Comparison of ENCODE assay signal across 8 mouse cellular contexts in genomic region chr17:84100523-84100922, GRCm38 (mm10).
DNase-seq lines count a peak whose midpoint lies in the region; ATAC-seq lines count a peak whose summit lies in the region.

No protein-coding gene starts in this region.

- peak; percentile 98 for DNase-seq in heart, adult 11 months
- DNase-seq in heart, adult 9 months (ENCODE audit: low spot score in 2 of 2), result no peak
- peak; percentile 1 for DNase-seq in thymus, postnatal 0 days (ENCODE audit: low spot score)
- DNase-seq in thymus, postnatal 25 days, result no peak
- peak; percentile 57 to 65 for DNase-seq in kidney, postnatal 4 days
- DNase-seq in adrenal gland, adult 18-20 months (ENCODE audit: low spot score in 2 of 2), result no peak

- ATAC-seq in monocyte, adult 5-6 weeks (replicated peaks; ENCODE audit: insufficient number of reproducible peaks, low FRiP score, low TSS enrichment, poor library complexity, severe bottlenecking), result peak; percentile 36
- no peak for ATAC-seq in erythroid progenitor cell, adult 5-6 weeks (replicated peaks; ENCODE audit: low FRiP score, poor library complexity, severe bottlenecking)

Comparison
In these comparisons a context has a peak if more than half of its experiments do, and no peak if none do; other contexts are left out.
1. DNase-seq: peak in heart, adult 11 months (single experiment), thymus, postnatal 0 days (single experiment) and kidney, postnatal 4 days (2 of 2); none in heart, adult 9 months (0 of 2), thymus, postnatal 25 days (single experiment) and adrenal gland, adult 18-20 months (0 of 2).